Comparison of ENCODE assay signal across 10 mouse cellular contexts in genomic region chr6:94203642-94204145, GRCm38 (mm10).
A peak's percentile ranks its signal among the peaks of the same experiment; 100 is the strongest.
DNase-seq lines count a peak whose midpoint lies in the region; ATAC-seq and TF ChIP-seq lines count a peak whose summit lies in the region.
"Had no signal": no experiment of that assay in that cellular context is flagged by ENCODE, and none has a peak within 500 bp of the region (broad histone marks: within the 10 kb centered on the region; RNA-seq: fewer than 3 reads in every experiment).

No protein-coding gene starts in this region.

- peak overlapping the region; percentile 30 for H3K4me2 ChIP-seq in heart, embryonic 11.5 days
- H3K4me2 ChIP-seq in kidney, postnatal 0 days (ENCODE audit: low read length) = 0 out of 2 replicates have a peak overlapping the region, but pooled peaks have one; percentile 8
- peak overlapping the region; percentile 40; the same call in 1 of the 2 replicates for H3K4me2 ChIP-seq in stomach, embryonic 16.5 days (ENCODE audit: low read depth, low read length)

- ATAC-seq in heart, embryonic 11.5 days (replicated peaks; ENCODE audit: insufficient number of reproducible peaks, low FRiP score, low TSS enrichment) = no peak
- ATAC-seq in kidney, postnatal 0 days (replicated peaks; ENCODE audit: low FRiP score, low read depth) = no peak
- peak; percentile 91 for ATAC-seq in stomach, embryonic 16.5 days (ENCODE audit: insufficient read depth, low FRiP score)

- WGBS in heart, embryonic 11.5 days (ENCODE audit: insufficient replicate concordance) = 6% methylated on average over 5 of the region's 5 CpGs
- WGBS in kidney, postnatal 0 days = 34% methylated on average over 5 of the region's 5 CpGs
- 36% methylated on average over 5 of the region's 5 CpGs for WGBS in lung, adult 2 months
- WGBS in stomach, embryonic 16.5 days = 21% methylated on average over 5 of the region's 5 CpGs

- peaks cover 67% of the 10 kb centered on the region for H3K4me1 ChIP-seq in heart, embryonic 11.5 days (ENCODE audit: control insufficient read depth, insufficient read depth, low read length)
- H3K4me1 ChIP-seq in kidney, postnatal 0 days (replicated peaks; ENCODE audit: insufficient read depth, low read length) = peaks cover 8% of the 10 kb centered on the region
- peaks cover 19% of the 10 kb centered on the region for H3K4me1 ChIP-seq in lung, adult 2 months (ENCODE audit: control insufficient read depth, insufficient read depth, low read length)
- H3K4me1 ChIP-seq in stomach, embryonic 16.5 days (ENCODE audit: control insufficient read depth, insufficient read depth, low read length) = peaks cover 15% of the 10 kb centered on the region; the same call in 1 of the 2 replicates

- H3K27me3 ChIP-seq in heart, embryonic 11.5 days (ENCODE audit: control insufficient read depth, insufficient read depth, low read length) = no peaks in the 10 kb centered on the region
- no peaks in the 10 kb centered on the region for H3K27me3 ChIP-seq in kidney, postnatal 0 days (ENCODE audit: insufficient read depth, low read length)
- no peaks in the 10 kb centered on the region for H3K27me3 ChIP-seq in stomach, embryonic 16.5 days (ENCODE audit: control insufficient read depth, insufficient read depth, low read length)

- TF ChIP-seq CTCF in kidney, postnatal 0 days (IDR thresholded peaks at IDR 0.05; ENCODE audit: low read depth) = no peak
- TF ChIP-seq CTCF in lung, adult 2 months (IDR thresholded peaks at IDR 0.05; ENCODE audit: insufficient read depth, low read length) = no peak

- H3K36me3 ChIP-seq in heart, embryonic 11.5 days (ENCODE audit: control insufficient read depth, insufficient read depth, low read length) = no peaks in the 10 kb centered on the region
- H3K36me3 ChIP-seq in kidney, postnatal 0 days (ENCODE audit: insufficient read depth, low read length) = no peaks in the 10 kb centered on the region
- no peaks in the 10 kb centered on the region for H3K36me3 ChIP-seq in stomach, embryonic 16.5 days (ENCODE audit: control insufficient read depth, insufficient read depth, low read length)
- H3K36me3 ChIP-seq: G1E had no signal

- H3K27ac ChIP-seq in heart, embryonic 11.5 days (ENCODE audit: low read depth, low read length) = peak overlapping the region; percentile 43
- peak overlapping the region; percentile 60 for H3K27ac ChIP-seq in kidney, postnatal 0 days
- H3K27ac ChIP-seq in stomach, embryonic 16.5 days (ENCODE audit: low read length) = peak overlapping the region; percentile 89

- H3K9ac ChIP-seq in heart, embryonic 11.5 days (ENCODE audit: low read depth, low read length) = no peak overlapping the region
- no peak overlapping the region for H3K9ac ChIP-seq in kidney, postnatal 0 days (ENCODE audit: low read depth, low read length)
- H3K9ac ChIP-seq in stomach, embryonic 16.5 days (ENCODE audit: low read length) = 0 out of 2 replicates have a peak overlapping the region, but pooled peaks have one; percentile 3

- H3K4me3 ChIP-seq in heart, embryonic 11.5 days (ENCODE audit: low read depth, low read length) = no peak overlapping the region
- H3K4me3 ChIP-seq in kidney, postnatal 0 days (replicated peaks; ENCODE audit: low read depth, low read length) = no peak overlapping the region
- no peak overlapping the region for H3K4me3 ChIP-seq in lung, adult 2 months (replicated peaks; ENCODE audit: extremely low read depth, low read depth, low read length)
- H3K4me3 ChIP-seq in stomach, embryonic 16.5 days (replicated peaks; ENCODE audit: low read length) = no peak overlapping the region

- H3K9me3 ChIP-seq in heart, embryonic 11.5 days (replicated peaks; ENCODE audit: control insufficient read depth, low read length) = no peaks in the 10 kb centered on the region
- H3K9me3 ChIP-seq in kidney, postnatal 0 days (replicated peaks; ENCODE audit: low read length) = no peaks in the 10 kb centered on the region
- no peaks in the 10 kb centered on the region for H3K9me3 ChIP-seq in stomach, embryonic 16.5 days (replicated peaks; ENCODE audit: control insufficient read depth, low read length)

- no peak for DNase-seq in heart, adult 9 months (ENCODE audit: low spot score in 2 of 2)
- no peak for DNase-seq in kidney, postnatal 0 days (ENCODE audit: low spot score)
- no peak for DNase-seq in kidney, postnatal 25 days
- peak; percentile 48 for DNase-seq in lung, adult 2 months
- no peak for DNase-seq in embryo, embryonic 10 days (ENCODE audit: low spot score)
- no peak for DNase-seq in left cerebral cortex, adult 18-20 months (ENCODE audit: low spot score in 2 of 2)
- DNase-seq: cerebellum, postnatal 10 days had no signal

- TF ChIP-seq POLR2A in lung, adult 2 months (IDR thresholded peaks at IDR 0.05; ENCODE audit: borderline replicate concordance, extremely low read depth, low read depth, low read length) = no peak
